Mouse (Mus musculus) embryonic facial prominence, embryonic 13.5 days (tissue): ENCODE results near the gene Crispld2. TPM values are rescaled to one million over a fixed set of nuclear protein-coding genes. Genes with fewer than 3 reads are reported as not detected.
A peak's percentile ranks its signal among the peaks of the same experiment; 100 is the strongest.

Experiments
- ATAC-seq: fragments of 200-750 bp; cut with Nextera tagmentation; 2 replicates; pipeline ENCODE4 v1.8.0; 2017; ENCODE audit warnings: low read depth; ENCODE audit not compliant: insufficient number of reproducible peaks, insufficient read depth, low FRiP score, low TSS enrichment
- H3K27ac ChIP-seq: fragments of 300-500 bp; sonication (generic); 2 replicates; pipeline ENCODE4 v1.5.1; 2015; ENCODE audit warnings: moderate library complexity, mild to moderate bottlenecking, inconsistent platforms
- H3K27me3 ChIP-seq: fragments of 300-500 bp; sonication (generic); 2 replicates; pipeline ENCODE4 v1.6.1; 2015; ENCODE audit warnings: mild to moderate bottlenecking, inconsistent platforms
- H3K36me3 ChIP-seq: fragments of 300-500 bp; sonication (generic); 2 replicates; pipeline ENCODE4 v1.6.1; 2015; ENCODE audit warnings: mild to moderate bottlenecking, inconsistent platforms
- H3K4me1 ChIP-seq: fragments of 300-500 bp; sonication (generic); 2 replicates; pipeline ENCODE4 v1.6.1; 2015; ENCODE audit warnings: inconsistent platforms
- H3K4me2 ChIP-seq: fragments of 300-500 bp; sonication (generic); 2 replicates; pipeline ENCODE4 v1.6.1; 2015; ENCODE audit warnings: moderate library complexity, mild to moderate bottlenecking, inconsistent platforms
- H3K4me3 ChIP-seq: fragments of 300-500 bp; sonication (generic); 2 replicates; pipeline ENCODE4 v1.5.1; 2015; ENCODE audit warnings: mild to moderate bottlenecking, inconsistent platforms
- H3K9ac ChIP-seq: fragments of 300-500 bp; sonication (generic); 2 replicates; pipeline ENCODE4 v1.6.1; 2015; ENCODE audit warnings: mild to moderate bottlenecking, inconsistent platforms
- H3K9me3 ChIP-seq: fragments of 300-500 bp; sonication (generic); 2 replicates; pipeline ENCODE4 v1.6.1; 2016; ENCODE audit warnings: inconsistent platforms
- WGBS: fragments of 180-500 bp; shearing (Covaris S2); methylation state at CpG from one replicate; pipeline ENCODE4 v1.1.7; 2015; ENCODE audit warnings: mixed read lengths; 5-methylcytosine and 5-hydroxymethylcytosine counted together
- polyA plus RNA-seq: library from polyadenylated mRNA; unstranded; fragments of >200 nt; fragmentation: Nextera tagmentation; extraction: Ambion mirVana; gene quantifications from 2 replicates; pipeline ENCODE4 v1.2.1, GENCODE M21; 2015

The Crispld2 gene
- polyA plus RNA-seq, 1 experiment from 2014 or later = 6.9 TPM

- no peaks in the 10 kb centered on the region for H3K36me3 ChIP-seq
- H3K9me3 ChIP-seq = no peaks in the 10 kb centered on the region
- H3K9ac ChIP-seq = no peak overlapping the region
- peaks cover 27% of the 10 kb centered on the region for H3K4me1 ChIP-seq
- no peak overlapping the region for H3K27ac ChIP-seq
- H3K27me3 ChIP-seq = no peaks in the 10 kb centered on the region
- WGBS = 81% methylated on average over 7 of the region's 7 CpGs
- H3K4me2 ChIP-seq = no peak overlapping the region
- H3K4me3 ChIP-seq = no peak overlapping the region
- ATAC-seq = no peak
These were observed 24.2 kb downstream of the Crispld2 start for GRCm38 (mm10) chr8:120016424-120016823.

GRCm38 (mm10) chr8:120017349-120017748, 25.1 kb downstream of the Crispld2 start:
- Histone ChIP-seq H3K27ac (no peak overlapping the region), H3K4me1 (peaks cover 26% of the 10 kb centered on the region), H3K4me2 (no peak overlapping the region), H3K36me3 (no peaks in the 10 kb centered on the region), H3K4me3 (no peak overlapping the region), H3K9ac (no peak overlapping the region), H3K27me3 (no peaks in the 10 kb centered on the region), H3K9me3 (no peaks in the 10 kb centered on the region)
- 87% methylated on average over 13 of the region's 13 CpGs for WGBS
- ATAC-seq = no peak

GRCm38 (mm10) chr8:120017786-120018185, 25.5 kb downstream of the Crispld2 start:
- H3K9ac ChIP-seq = no peak overlapping the region
- H3K4me1 ChIP-seq = peaks cover 26% of the 10 kb centered on the region
- no peaks in the 10 kb centered on the region for H3K9me3 ChIP-seq
- no peak for ATAC-seq
- no peaks in the 10 kb centered on the region for H3K27me3 ChIP-seq
- H3K27ac ChIP-seq = no peak overlapping the region
- no peak overlapping the region for H3K4me3 ChIP-seq
- 95% methylated on average over 6 of the region's 6 CpGs for WGBS
- H3K36me3 ChIP-seq = no peaks in the 10 kb centered on the region
- H3K4me2 ChIP-seq = no peak overlapping the region

- Histone ChIP-seq H3K27ac (no peak overlapping the region), H3K36me3 (no peaks in the 10 kb centered on the region), H3K9ac (no peak overlapping the region), H3K4me2 (no peak overlapping the region), H3K4me3 (no peak overlapping the region), H3K9me3 (no peaks in the 10 kb centered on the region), H3K27me3 (no peaks in the 10 kb centered on the region), H3K4me1 (peaks cover 22% of the 10 kb centered on the region)
- no peak for ATAC-seq
- WGBS = 83% methylated on average over 6 of the region's 6 CpGs
These were observed 26.1 kb downstream of the Crispld2 start for GRCm38 (mm10) chr8:120018379-120018778.

GRCm38 (mm10) chr8:120019297-120019696, 27.1 kb downstream of the Crispld2 start:
- Histone ChIP-seq H3K27ac (no peak overlapping the region), H3K9ac (no peak overlapping the region), H3K36me3 (no peaks in the 10 kb centered on the region), H3K4me2 (no peak overlapping the region), H3K9me3 (no peaks in the 10 kb centered on the region), H3K4me3 (no peak overlapping the region), H3K27me3 (no peaks in the 10 kb centered on the region), H3K4me1 (peaks cover 13% of the 10 kb centered on the region)
- WGBS = 76% methylated on average over 5 of the region's 5 CpGs
- no peak for ATAC-seq

GRCm38 (mm10) chr8:120020298-120020697, 28.1 kb downstream of the Crispld2 start:
- H3K4me2 ChIP-seq = no peak overlapping the region
- no peaks in the 10 kb centered on the region for H3K27me3 ChIP-seq
- H3K9ac ChIP-seq = no peak overlapping the region
- 65% methylated on average over 7 of the region's 7 CpGs for WGBS
- ATAC-seq = no peak
- no peaks in the 10 kb centered on the region for H3K36me3 ChIP-seq
- H3K9me3 ChIP-seq = no peaks in the 10 kb centered on the region
- no peak overlapping the region for H3K4me3 ChIP-seq
- no peak overlapping the region for H3K27ac ChIP-seq
- peaks cover 11% of the 10 kb centered on the region for H3K4me1 ChIP-seq

- H3K9ac ChIP-seq = no peak overlapping the region
- H3K36me3 ChIP-seq = no peaks in the 10 kb centered on the region
- H3K9me3 ChIP-seq = no peaks in the 10 kb centered on the region
- ATAC-seq = no peak
- H3K27me3 ChIP-seq = no peaks in the 10 kb centered on the region
- H3K4me3 ChIP-seq = no peak overlapping the region
- H3K4me1 ChIP-seq = 0 out of 2 replicates have a peak, but pooled peaks cover 11% of the 10 kb centered on the region
- H3K4me2 ChIP-seq = no peak overlapping the region
- 91% methylated on average over 5 of the region's 5 CpGs for WGBS
- H3K27ac ChIP-seq = no peak overlapping the region
These were observed 34.0 kb downstream of the Crispld2 start for GRCm38 (mm10) chr8:120026199-120026598.

- no peak overlapping the region for H3K4me2 ChIP-seq
- H3K9me3 ChIP-seq = no peaks in the 10 kb centered on the region
- no peaks in the 10 kb centered on the region for H3K27me3 ChIP-seq
- WGBS = 84% methylated on average over 6 of the region's 6 CpGs
- H3K36me3 ChIP-seq = no peaks in the 10 kb centered on the region
- ATAC-seq = no peak
- 0 out of 2 replicates have a peak, but pooled peaks cover 6% of the 10 kb centered on the region for H3K4me1 ChIP-seq
- no peak overlapping the region for H3K9ac ChIP-seq
- no peak overlapping the region for H3K4me3 ChIP-seq
- H3K27ac ChIP-seq = no peak overlapping the region
These were observed 34.8 kb downstream of the Crispld2 start for GRCm38 (mm10) chr8:120026991-120027390.

GRCm38 (mm10) chr8:120030447-120030846, 38.2 kb downstream of the Crispld2 start:
- ATAC-seq = no peak
- Histone ChIP-seq H3K9me3 (no peaks in the 10 kb centered on the region), H3K4me2 (no peak overlapping the region), H3K4me1 (0 out of 2 replicates have a peak, but pooled peaks cover 6% of the 10 kb centered on the region), H3K27ac (no peak overlapping the region), H3K27me3 (no peaks in the 10 kb centered on the region), H3K36me3 (no peaks in the 10 kb centered on the region), H3K9ac (no peak overlapping the region), H3K4me3 (no peak overlapping the region)
- 69% methylated on average over 5 of the region's 5 CpGs for WGBS

- Histone ChIP-seq H3K4me1 (peaks cover 11% of the 10 kb centered on the region), H3K36me3 (no peaks in the 10 kb centered on the region), H3K27ac (no peak overlapping the region), H3K9me3 (no peaks in the 10 kb centered on the region), H3K9ac (no peak overlapping the region), H3K27me3 (no peaks in the 10 kb centered on the region), H3K4me3 (no peak overlapping the region), H3K4me2 (no peak overlapping the region)
- WGBS = 77% methylated on average over 5 of the region's 5 CpGs
- ATAC-seq = no peak
These were observed 40.4 kb downstream of the Crispld2 start for GRCm38 (mm10) chr8:120032549-120033208.

GRCm38 (mm10) chr8:120034471-120034870, 42.2 kb downstream of the Crispld2 start:
- Histone ChIP-seq H3K27ac (no peak overlapping the region), H3K4me1 (peaks cover 13% of the 10 kb centered on the region)
- 37% methylated on average over 6 of the region's 6 CpGs for WGBS

GRCm38 (mm10) chr8:120036111-120036510, 43.9 kb downstream of the Crispld2 start:
- Histone ChIP-seq H3K27ac (peak overlapping the region; percentile 13), H3K9ac (no peak overlapping the region), H3K27me3 (no peaks in the 10 kb centered on the region), H3K4me3 (no peak overlapping the region), H3K36me3 (no peaks in the 10 kb centered on the region), H3K4me2 (no peak overlapping the region), H3K4me1 (peaks cover 10% of the 10 kb centered on the region), H3K9me3 (no peaks in the 10 kb centered on the region)
- WGBS = 8% methylated on average over 9 of the region's 9 CpGs
- ATAC-seq = no peak

More at GRCm38 (mm10) chr8:120034471-120034870, 42.2 kb downstream of the Crispld2 start:
- Histone ChIP-seq H3K9ac (no peak overlapping the region), H3K27me3 (no peaks in the 10 kb centered on the region), H3K4me3 (no peak overlapping the region), H3K36me3 (no peaks in the 10 kb centered on the region), H3K9me3 (no peaks in the 10 kb centered on the region), H3K4me2 (no peak overlapping the region)
- no peak for ATAC-seq
